Mouse (Mus musculus): ENCODE measurements around the gene Rbfox1. TPM values are rescaled to one million over a fixed set of nuclear protein-coding genes. Genes with fewer than 3 reads are reported as not detected.

Rbfox1 gene
- total RNA-seq, 1 experiment from 2014 or later: not detected

DNA sequence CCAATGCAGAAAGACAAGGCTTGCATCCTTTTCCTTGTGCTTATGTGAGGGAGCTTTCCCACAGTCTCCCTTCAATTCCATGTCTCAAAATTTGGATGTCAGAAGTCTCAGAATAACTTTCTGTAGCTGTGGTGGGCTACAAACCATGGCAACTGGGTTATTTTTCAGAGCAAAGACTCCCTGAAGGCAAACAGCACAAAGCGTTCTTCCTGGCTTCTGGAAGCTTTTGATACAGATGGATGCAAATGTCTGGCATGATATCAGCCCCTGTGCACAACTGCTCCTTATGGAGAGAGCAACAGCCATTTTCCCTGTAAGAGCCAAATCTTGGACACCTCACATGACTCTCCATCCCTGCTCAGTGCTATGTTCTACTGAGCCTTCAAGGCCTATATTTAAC is 1475.6 kb downstream of the Rbfox1 start:
- no peak for ATAC-seq (replicated peaks; ENCODE audit: low read depth, poor library complexity, severe bottlenecking)

DNA sequence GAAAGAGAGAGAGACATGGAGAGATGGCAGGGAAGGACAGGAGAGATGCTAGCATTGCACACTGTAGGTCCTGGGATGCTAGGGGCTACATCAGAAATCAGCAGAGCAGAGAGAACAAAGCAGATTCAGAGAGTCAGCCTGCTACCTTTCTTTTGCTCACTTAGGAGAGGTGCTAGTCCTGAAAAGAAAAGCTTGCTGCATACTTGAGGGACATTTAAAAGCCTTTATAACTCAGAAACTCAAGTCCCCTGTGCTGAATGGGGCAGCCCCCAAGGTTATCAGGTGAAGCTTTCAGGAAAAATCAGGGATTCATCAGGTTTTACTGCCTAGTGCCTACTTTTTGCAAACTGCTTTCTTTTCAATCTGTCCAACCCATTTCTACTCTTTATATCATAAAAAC is 1480.7 kb downstream of the Rbfox1 start:
- no peak for ATAC-seq (replicated peaks; ENCODE audit: low read depth, poor library complexity, severe bottlenecking)

DNA sequence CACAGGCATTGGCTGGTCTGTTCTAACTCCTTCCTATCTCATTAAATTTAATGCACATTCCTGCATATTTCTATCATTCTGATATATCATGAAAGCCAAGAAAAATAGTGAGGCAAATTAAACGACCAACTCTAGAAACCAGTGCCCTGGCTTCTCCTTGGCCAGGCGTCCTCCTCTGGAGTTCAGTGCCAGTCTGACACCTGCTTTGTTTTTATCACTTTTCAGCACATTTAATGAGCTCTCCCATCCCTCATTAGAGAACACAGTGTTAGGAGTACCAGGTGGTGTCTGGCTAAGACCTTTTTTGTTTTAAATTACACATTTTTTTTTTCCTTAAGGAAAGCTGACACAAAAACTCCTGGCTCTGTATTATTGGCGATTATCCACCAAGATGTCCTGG is 1489.0 kb downstream of the Rbfox1 start:
- no peak for ATAC-seq (replicated peaks; ENCODE audit: low read depth, poor library complexity, severe bottlenecking)

GRCm38 (mm10) chr16:7374674-7375073 is 1489.5 kb downstream of the Rbfox1 start:
- ATAC-seq (replicated peaks; ENCODE audit: low read depth, poor library complexity, severe bottlenecking): no peak

DNA sequence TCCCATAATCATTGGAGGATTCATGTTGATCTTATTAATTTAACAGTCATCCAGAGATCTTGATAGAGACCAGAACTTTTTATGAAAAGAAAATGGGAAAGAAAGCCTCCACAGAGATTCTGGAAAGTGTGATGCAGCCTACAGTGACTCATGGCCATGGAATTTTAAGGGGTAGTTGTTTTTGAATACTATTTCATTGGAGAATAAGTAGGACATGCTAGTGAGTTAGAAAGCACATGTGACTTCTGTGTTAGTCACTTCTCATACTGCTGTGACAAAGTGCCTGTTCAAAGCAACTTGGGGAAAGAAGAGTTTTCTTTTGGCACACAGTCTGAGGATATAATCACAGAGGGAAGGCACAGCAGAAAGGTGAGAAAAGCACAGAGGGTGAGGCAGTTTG is 1510.9 kb downstream of the Rbfox1 start:
- ATAC-seq (replicated peaks; ENCODE audit: low read depth, poor library complexity, severe bottlenecking): no peak

- ATAC-seq (replicated peaks; ENCODE audit: low read depth, poor library complexity, severe bottlenecking): no peak
These were observed 1519.8 kb downstream of the Rbfox1 start for GRCm38 (mm10) chr16:7404766-7405492.

DNA sequence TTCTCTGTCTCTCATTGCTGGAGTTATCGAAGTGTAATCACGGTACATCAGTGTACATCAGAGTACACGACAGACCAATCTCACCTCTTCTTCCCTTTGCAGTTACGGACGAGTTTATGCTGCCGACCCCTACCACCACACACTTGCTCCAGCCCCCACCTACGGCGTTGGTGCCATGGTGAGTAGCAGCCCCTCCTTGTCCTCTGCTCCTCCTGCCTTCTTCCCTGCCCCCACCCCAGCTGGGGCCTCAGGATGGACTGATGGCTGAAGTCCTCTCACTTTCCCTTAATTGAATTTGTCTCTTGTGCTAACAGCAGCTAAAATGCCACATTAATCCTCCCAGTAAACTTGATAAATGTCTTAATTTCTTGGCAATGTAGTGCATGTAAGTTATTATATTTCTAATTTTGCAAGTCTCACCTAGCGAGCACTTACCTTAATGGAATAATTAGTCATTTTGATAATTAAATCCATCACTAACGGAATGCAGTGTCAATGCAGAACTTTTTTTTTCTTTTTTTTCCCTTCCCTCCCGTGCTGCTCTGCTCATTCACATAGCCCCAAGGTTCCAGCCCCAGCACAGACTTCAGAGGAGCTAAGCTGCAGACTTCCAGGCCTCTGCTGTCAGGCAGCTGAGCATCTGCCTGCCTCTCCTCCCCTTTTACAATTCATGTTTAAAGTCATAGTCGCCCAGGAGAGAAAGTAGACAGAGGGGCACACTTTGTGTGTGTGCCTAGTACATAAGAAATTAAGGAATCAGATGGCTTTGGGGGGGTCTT is 1522.9 kb downstream of the Rbfox1 start:
- no peak for ATAC-seq (replicated peaks; ENCODE audit: low read depth, poor library complexity, severe bottlenecking)

GRCm38 (mm10) chr16:7419655-7420281 is 1534.6 kb downstream of the Rbfox1 start:
- ATAC-seq (replicated peaks; ENCODE audit: low read depth, poor library complexity, severe bottlenecking): peak; percentile 93

GRCm38 (mm10) chr16:7425386-7426089 is 1540.4 kb downstream of the Rbfox1 start:
- ATAC-seq (replicated peaks; ENCODE audit: low read depth, poor library complexity, severe bottlenecking): no peak

GRCm38 (mm10) chr16:7433296-7433695 is 1548.1 kb downstream of the Rbfox1 start:
- no peak for ATAC-seq (replicated peaks; ENCODE audit: low read depth, poor library complexity, severe bottlenecking)

GRCm38 (mm10) chr16:7446791-7447290 is 1561.7 kb downstream of the Rbfox1 start:
- no peak for ATAC-seq (replicated peaks; ENCODE audit: low read depth, poor library complexity, severe bottlenecking)

- no peak for ATAC-seq (replicated peaks; ENCODE audit: low read depth, poor library complexity, severe bottlenecking)
These were observed 1562.8 kb downstream of the Rbfox1 start for GRCm38 (mm10) chr16:7447718-7448649.

DNA sequence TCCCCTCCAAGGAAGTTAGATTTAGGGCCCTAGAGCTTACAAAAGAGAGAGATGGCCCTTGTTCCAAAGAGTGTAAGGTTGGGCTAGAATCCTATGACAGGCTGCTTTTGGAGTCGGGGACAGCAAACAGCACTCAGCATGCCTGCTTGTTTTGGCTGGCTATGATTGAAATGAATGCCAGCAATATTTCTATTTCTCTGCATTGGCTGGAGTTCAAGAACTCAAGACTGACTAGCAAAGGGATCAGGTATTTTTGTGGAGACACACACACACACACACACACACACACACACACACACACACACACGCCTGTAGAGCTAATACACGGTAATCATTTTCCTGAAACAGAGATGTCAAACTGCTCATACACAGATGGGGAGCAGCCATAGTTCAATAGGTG is 1566.0 kb downstream of the Rbfox1 start:
- no peak for ATAC-seq (replicated peaks; ENCODE audit: low read depth, poor library complexity, severe bottlenecking)

- no peak for ATAC-seq (replicated peaks; ENCODE audit: low read depth, poor library complexity, severe bottlenecking)
These were observed 1572.4 kb downstream of the Rbfox1 start for GRCm38 (mm10) chr16:7457571-7457970.
